ENCODE assay signal across 13 mouse cellular contexts in genomic region chr9:45203797-45204410, GRCm38 (mm10). TPM values are rescaled to one million over a fixed set of nuclear protein-coding genes. Genes with fewer than 3 reads are reported as not detected.
DNase-seq lines count a peak whose midpoint lies in the region; ATAC-seq and TF ChIP-seq lines count a peak whose summit lies in the region.
"Had no signal": no experiment of that assay in that cellular context is flagged by ENCODE, and none has a peak within 500 bp of the region (broad histone marks: within the 10 kb centered on the region; RNA-seq: fewer than 3 reads in every experiment).

TSS of gene Tmprss4 (minus strand) at chr9:45204092.

- no peak within 1 kb of the TSS for H3K4me3 ChIP-seq in kidney, embryonic 14.5 days (ENCODE audit: low read length)
- no peak within 1 kb of the TSS for H3K4me3 ChIP-seq in kidney, adult 2 months (ENCODE audit: insufficient read depth, low read depth, low read length)

- H3K4me2 ChIP-seq in kidney, embryonic 14.5 days (replicated peaks; ENCODE audit: low read depth, low read length), result no peak within 1 kb of the TSS

- H3K27ac ChIP-seq in kidney, embryonic 14.5 days (ENCODE audit: low read depth, low read length), result no peak within 1 kb of the TSS
- H3K27ac ChIP-seq in kidney, adult 2 months (ENCODE audit: insufficient read depth, low read depth, low read length), result no peak within 1 kb of the TSS

- no peak for TF ChIP-seq CTCF in kidney, adult 2 months (conservative IDR thresholded peaks at IDR 0.05; ENCODE audit: insufficient read depth, insufficient read length, low read depth, low read length)

- H3K4me1 ChIP-seq in kidney, embryonic 14.5 days (ENCODE audit: control insufficient read depth, insufficient read depth, low read length), result 0 out of 2 replicates have a peak, but pooled peaks cover 4% of the 10 kb centered on the region
- H3K4me1 ChIP-seq in kidney, adult 2 months (ENCODE audit: control insufficient read depth, insufficient read depth, low read length), result peaks cover 22% of the 10 kb centered on the region

- H3K9ac ChIP-seq in kidney, embryonic 14.5 days (ENCODE audit: low read depth, low read length), result no peak within 1 kb of the TSS

- ATAC-seq in kidney, embryonic 14.5 days (ENCODE audit: low FRiP score, low TSS enrichment), result no peak
- ATAC-seq in activated CD4-positive, CD25-positive, alpha-beta regulatory T cell, adult 4 months, result peak; percentile 57

- H3K36me3 ChIP-seq in kidney, embryonic 14.5 days (ENCODE audit: control insufficient read depth, insufficient read depth, low read length), result no peaks in the 10 kb centered on the region
- H3K36me3 ChIP-seq in kidney, adult 2 months (ENCODE audit: control insufficient read depth, insufficient read depth, low read length), result no peaks in the 10 kb centered on the region

- intact Hi-C loops in left cerebral cortex, postnatal 25 days (cut with DNase I), result no loop called here

- 66% methylated on average over 8 of the region's 8 CpGs for WGBS in kidney, embryonic 14.5 days
- 72% methylated on average over 8 of the region's 8 CpGs for WGBS in kidney, adult 2 months

- peak; percentile 48 for DNase-seq in kidney, adult 11 months
- peak; percentile 23 for DNase-seq in kidney, adult 2 months
- DNase-seq in lung, postnatal 10 days, result peak; percentile 64
- DNase-seq in frontal cortex, postnatal 10 days (ENCODE audit: low spot score in 2 of 2), result no peak
- no peak for DNase-seq in left cerebral cortex, postnatal 25 days (ENCODE audit: low spot score in 2 of 2)
- no peak for DNase-seq in spleen, postnatal 36 days (ENCODE audit: low spot score in 2 of 2)
- DNase-seq: adrenal gland, postnatal 36 days; cerebellum, adult 18-20 months; gastrocnemius, postnatal 36 days; left cerebral cortex, postnatal 4 days had no signal

- no peak for TF ChIP-seq POLR2A in kidney, adult 2 months (IDR thresholded peaks at IDR 0.05; ENCODE audit: low read depth, low read length)

- no peaks in the 10 kb centered on the region for H3K27me3 ChIP-seq in kidney, embryonic 14.5 days (ENCODE audit: control insufficient read depth, insufficient read depth, low read length)
- no peaks in the 10 kb centered on the region for H3K27me3 ChIP-seq in kidney, adult 2 months (replicated peaks; ENCODE audit: control insufficient read depth, insufficient read depth, low read length)

- no peaks in the 10 kb centered on the region for H3K9me3 ChIP-seq in kidney, embryonic 14.5 days (ENCODE audit: control insufficient read depth, low read length)

RNA-seq across cellular contexts. Expression of gene Tmprss4, which starts in this region (rescaled TPM):
- polyA plus RNA-seq in kidney, embryonic 14.5 days (2014; fragmentation: Nextera tagmentation; extraction: Ambion mirVana), result 0.26 and 1.1 TPM in 2 replicates
- not detected for polyA plus RNA-seq in activated CD4-positive, CD25-positive, alpha-beta regulatory T cell, adult 4 months (2017; shearing (Covaris generic))
- polyA plus RNA-seq in kidney, adult 2 months (2012; rRNA removed), result 1.2 and 1.5 TPM in 2 replicates
- under 1 TPM in 1 of 2 experiments, not detected in 1; 0.41 TPM for total RNA-seq in left cerebral cortex, postnatal 25 days (2021)
- total RNA-seq: adrenal gland, postnatal 36 days; gastrocnemius, postnatal 36 days; left cerebral cortex, postnatal 4 days had no signal
- polyA plus RNA-seq: heart, postnatal 0 days had no signal

Comparison
In these comparisons a context has a peak if more than half of its experiments do, and no peak if none do; other contexts are left out.
1. Peak in ATAC-seq in activated CD4-positive, CD25-positive, alpha-beta regulatory T cell, adult 4 months; RNA of the gene not detected or under 1 TPM.
2. DNase-seq: peak in kidney, adult 11 months (single experiment), kidney, adult 2 months (single experiment) and lung, postnatal 10 days (single experiment); none in frontal cortex, postnatal 10 days (0 of 2), left cerebral cortex, postnatal 25 days (0 of 2) and spleen, postnatal 36 days (0 of 2).